Mouse (Mus musculus): ENCODE measurements around the gene Gm10961.

DNA sequence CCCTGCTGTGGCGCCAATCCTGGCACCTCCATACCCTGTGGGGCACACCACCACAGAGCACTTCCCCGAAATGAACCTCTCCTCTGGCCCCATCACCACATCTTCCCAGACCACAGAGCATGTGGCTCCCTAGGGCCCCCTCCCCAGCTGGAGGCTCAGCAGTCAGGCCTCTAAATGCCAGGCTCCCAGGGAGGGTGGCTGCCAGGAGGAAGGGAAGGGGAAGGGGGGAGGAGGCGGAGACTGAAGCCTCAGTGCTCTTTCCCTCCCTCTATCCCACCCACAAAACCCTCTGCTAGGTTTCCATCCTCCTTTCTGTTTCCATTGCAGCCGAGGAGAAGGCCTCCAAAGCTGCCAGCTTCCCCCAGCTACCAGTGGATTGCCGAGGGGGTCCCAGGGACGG lies 31.0 kb upstream of the Gm10961 start:
- TF ChIP-seq CTCF (IDR thresholded peaks at IDR 0.05) (no peak), EP300 (IDR thresholded peaks at IDR 0.05) (no peak)

All from lung, postnatal 0 days (tissue).